Mouse (Mus musculus) bone marrow macrophage, adult 2 months (primary cell): Measurements from ENCODE around the gene Galnt7.

Experiments used
- CTCF ChIP-seq: IDR thresholded peaks from 2 replicates; pipeline ENCODE4 v1.5.1; 2012; ENCODE audit warnings: low read depth, mild to moderate bottlenecking, low read length, moderate library complexity
- POLR2A ChIP-seq: IDR thresholded peaks from 2 replicates; pipeline ENCODE4 v1.6.1; 2012; ENCODE audit warnings: mild to moderate bottlenecking, low read depth, low read length, borderline replicate concordance

DNA sequence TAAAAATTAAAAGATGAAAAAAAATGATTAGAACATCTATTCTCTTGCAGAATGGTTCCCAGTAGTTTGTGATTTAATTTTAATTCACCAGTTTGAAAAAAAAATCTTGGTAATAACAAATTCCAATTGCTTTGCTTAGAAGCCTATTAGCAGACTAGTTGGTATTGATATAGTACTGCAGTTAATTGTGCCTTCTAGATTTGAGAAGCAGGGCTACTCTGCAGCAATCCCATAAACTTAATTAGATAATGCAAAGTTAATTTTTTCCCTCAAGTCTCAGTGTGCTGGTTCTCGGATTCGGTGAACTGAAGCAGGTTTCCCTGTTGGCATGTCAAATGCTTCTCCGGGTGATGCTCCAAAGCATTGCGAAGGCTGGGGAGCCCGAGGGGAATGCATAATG, 10.1 kb downstream of the Galnt7 start:
- TF ChIP-seq CTCF = no peak
- TF ChIP-seq POLR2A = no peak
